Mouse (Mus musculus) liver, adult 2 months (tissue): ENCODE results near the gene Iqgap2. TPM values are rescaled to one million over a fixed set of nuclear protein-coding genes. Genes with fewer than 3 reads are reported as not detected.

ENCODE experiments used
- DNase-seq: peaks from one replicate; pipeline ENCODE4 v3.0.0-alpha.2; 2011; ENCODE audit warnings: low read depth, low spot score; ENCODE audit errors: extremely low read depth
- H3K27ac ChIP-seq: fragments of 200-500 bp; replicated peaks from 2 replicates; pipeline ENCODE4 v1.5.1; 2012; ENCODE audit warnings: low read depth, mild to moderate bottlenecking, control low read depth, inconsistent platforms, low read length; ENCODE audit not compliant: insufficient read depth
- H3K27me3 ChIP-seq: fragments of 200-500 bp; 2 replicates; pipeline ENCODE4 v1.6.1; 2012; ENCODE audit warnings: mild to moderate bottlenecking, moderate library complexity, low read length, inconsistent platforms; ENCODE audit not compliant: control insufficient read depth, insufficient read depth
- H3K36me3 ChIP-seq: fragments of 200-500 bp; 2 replicates; pipeline ENCODE4 v1.6.1; 2012; ENCODE audit warnings: low read length, inconsistent platforms; ENCODE audit not compliant: control insufficient read depth, insufficient read depth
- H3K4me1 ChIP-seq: fragments of 200-500 bp; 2 replicates; pipeline ENCODE4 v1.6.1; 2011; ENCODE audit warnings: low read length; ENCODE audit not compliant: control insufficient read depth, insufficient read depth
- H3K4me3 ChIP-seq: fragments of 200-500 bp; 2 replicates; pipeline ENCODE4 v1.5.1; 2011; ENCODE audit warnings: low read depth, mild to moderate bottlenecking, control low read depth, low read length, moderate library complexity; ENCODE audit not compliant: insufficient read depth
- H3K79me2 ChIP-seq: fragments of 200-500 bp; 2 replicates; pipeline ENCODE4 v1.6.1; 2012; ENCODE audit warnings: inconsistent platforms, mild to moderate bottlenecking, low read length, moderate library complexity; ENCODE audit not compliant: control insufficient read depth, insufficient read depth
- H3K9ac ChIP-seq: fragments of 200-500 bp; 2 replicates; pipeline ENCODE4 v1.6.1; 2012; ENCODE audit warnings: low read depth, mild to moderate bottlenecking, control low read depth, inconsistent platforms, low read length
- CTCF ChIP-seq: fragments of 200-500 bp; IDR thresholded peaks from 2 replicates; pipeline ENCODE4 v1.5.1; 2011; ENCODE audit warnings: low read depth, low read length, control low read depth
- POLR2A ChIP-seq: fragments of 200-500 bp; IDR thresholded peaks from 2 replicates; pipeline ENCODE4 v1.6.1; 2011; ENCODE audit warnings: low read length, control low read depth; ENCODE audit not compliant: insufficient read depth; ENCODE audit errors: extremely low read depth
- WGBS: fragments of 180-500 bp; shearing (Covaris S2); methylation state at CpG from one replicate; pipeline ENCODE4 v1.1.7; 2018; 5-methylcytosine and 5-hydroxymethylcytosine counted together
- polyA plus RNA-seq: library from polyadenylated mRNA; depleted of rRNA; stranded (reverse); fragments of >200 nt; gene quantifications from 2 replicates; pipeline ENCODE4 v1.2.3, GENCODE M21; 2012
- total RNA-seq: library from RNA; depleted of rRNA; stranded (reverse); fragments of >200 nt; gene quantifications from 2 replicates; pipeline ENCODE4 v1.2.3, GENCODE M21; 2014

Iqgap2 gene
- total and polyA plus RNA-seq, 2 experiments, result 21.4 to 189 TPM

GRCm38 (mm10) chr13:95671108-95671897 is 220.4 kb downstream of the Iqgap2 start:
- Histone ChIP-seq H3K27ac (no peak overlapping the region), H3K4me1 (peaks cover 4% of the 10 kb centered on the region), H3K4me3 (no peak overlapping the region), H3K27me3 (no peaks in the 10 kb centered on the region), H3K79me2 (no peaks in the 10 kb centered on the region; the same call in 1 of the 2 replicates), H3K36me3 (peaks cover 69% of the 10 kb centered on the region), H3K9ac (no peak overlapping the region)
- no peak for TF ChIP-seq POLR2A
- TF ChIP-seq CTCF, result no peak
- DNase-seq, result no peak
- 78% methylated on average over 9 of the region's 9 CpGs for WGBS

- H3K4me1 ChIP-seq, result peaks cover 4% of the 10 kb centered on the region
- H3K36me3 ChIP-seq, result peaks cover 76% of the 10 kb centered on the region
- no peaks in the 10 kb centered on the region; the same call in 1 of the 2 replicates for H3K79me2 ChIP-seq
- no peak overlapping the region for H3K9ac ChIP-seq
- no peak for TF ChIP-seq CTCF
- no peak overlapping the region for H3K4me3 ChIP-seq
- H3K27me3 ChIP-seq, result no peaks in the 10 kb centered on the region
- WGBS, result 82% methylated on average over 5 of the region's 5 CpGs
- H3K27ac ChIP-seq, result no peak overlapping the region
- no peak for DNase-seq
Measured at GRCm38 (mm10) chr13:95670534-95670933, 221.2 kb downstream of the Iqgap2 start.

DNA sequence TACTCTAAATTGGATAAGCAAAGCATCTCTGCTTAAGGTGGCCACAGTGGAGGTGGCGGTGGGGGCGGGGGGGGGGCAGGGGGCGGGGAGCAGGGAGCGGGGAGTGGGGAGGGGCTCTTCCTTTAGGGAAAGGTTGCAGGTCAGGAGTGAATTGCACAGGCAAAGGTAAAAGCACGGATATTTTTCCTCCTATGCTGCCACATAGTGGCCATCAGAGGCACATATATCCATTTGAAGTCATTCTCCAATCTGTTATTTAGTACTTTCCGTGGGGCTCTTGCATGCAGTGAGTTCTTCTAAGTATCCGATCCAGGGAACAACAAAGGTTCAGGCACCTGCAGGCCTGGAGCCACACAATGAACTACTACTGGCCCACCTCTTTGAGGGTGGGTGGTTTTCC is 224.5 kb downstream of the Iqgap2 start:
- H3K4me1 ChIP-seq, result no peaks in the 10 kb centered on the region
- no peak overlapping the region for H3K4me3 ChIP-seq
- H3K27ac ChIP-seq, result no peak overlapping the region
- 78% methylated on average over 7 of the region's 7 CpGs for WGBS
- H3K9ac ChIP-seq, result no peak overlapping the region
- no peak for TF ChIP-seq CTCF
- DNase-seq, result no peak
- peaks cover 74% of the 10 kb centered on the region for H3K36me3 ChIP-seq
- no peaks in the 10 kb centered on the region for H3K27me3 ChIP-seq
- H3K79me2 ChIP-seq, result no peaks in the 10 kb centered on the region

- H3K27me3 ChIP-seq, result no peaks in the 10 kb centered on the region
- peaks cover 71% of the 10 kb centered on the region for H3K36me3 ChIP-seq
- no peak overlapping the region for H3K27ac ChIP-seq
- no peak for DNase-seq
- H3K79me2 ChIP-seq, result no peaks in the 10 kb centered on the region
- no peak overlapping the region for H3K9ac ChIP-seq
- no peaks in the 10 kb centered on the region for H3K4me1 ChIP-seq
- H3K4me3 ChIP-seq, result no peak overlapping the region
- TF ChIP-seq POLR2A (no peak), CTCF (no peak)
- 97% methylated on average over 13 of the region's 13 CpGs for WGBS
Measured at GRCm38 (mm10) chr13:95665644-95666356, 225.9 kb downstream of the Iqgap2 start.

DNA sequence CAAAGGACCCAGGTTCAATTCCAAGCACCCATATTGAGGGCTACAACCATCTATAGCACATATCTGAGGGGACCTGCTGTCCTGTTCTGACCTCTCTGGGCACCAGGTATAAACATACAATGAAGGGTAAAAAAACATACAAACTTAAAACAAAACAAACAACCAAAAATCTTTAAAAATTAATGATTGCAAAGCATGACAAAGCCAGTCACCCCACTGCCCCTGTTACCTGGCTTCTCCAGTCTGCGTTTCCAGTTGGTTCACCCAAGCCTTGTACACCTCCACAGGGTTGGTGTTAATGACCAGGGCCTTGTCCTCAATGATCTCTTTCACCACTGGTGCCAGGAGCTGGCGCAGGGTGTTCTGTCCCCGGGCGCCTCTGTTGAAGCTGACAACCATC is 227.9 kb downstream of the Iqgap2 start:
- peak overlapping the region; percentile 23; the same call in 1 of the 2 replicates for H3K27ac ChIP-seq
- TF ChIP-seq CTCF (no peak), POLR2A (no peak)
- WGBS, result 30% methylated on average over 4 of the region's 4 CpGs
- DNase-seq, result peak; percentile 72
- H3K9ac ChIP-seq, result no peak overlapping the region
- no peaks in the 10 kb centered on the region for H3K27me3 ChIP-seq
- H3K36me3 ChIP-seq, result peaks cover 68% of the 10 kb centered on the region
- H3K4me3 ChIP-seq, result no peak overlapping the region
- H3K4me1 ChIP-seq, result no peaks in the 10 kb centered on the region
- H3K79me2 ChIP-seq, result no peaks in the 10 kb centered on the region

- Histone ChIP-seq H3K36me3 (peaks cover 59% of the 10 kb centered on the region), H3K4me3 (no peak overlapping the region), H3K79me2 (no peaks in the 10 kb centered on the region), H3K27me3 (no peaks in the 10 kb centered on the region), H3K4me1 (0 out of 2 replicates have a peak, but pooled peaks cover 1% of the 10 kb centered on the region), H3K27ac (no peak overlapping the region), H3K9ac (no peak overlapping the region)
- 86% methylated on average over 7 of the region's 7 CpGs for WGBS
- TF ChIP-seq CTCF (no peak), POLR2A (no peak)
- no peak for DNase-seq
Measured at GRCm38 (mm10) chr13:95659432-95659831, 232.3 kb downstream of the Iqgap2 start.
